Mouse (Mus musculus): ENCODE data around the gene Scand1. TPM values are rescaled to one million over a fixed set of nuclear protein-coding genes. Genes with fewer than 3 reads are reported as not detected.

The Scand1 gene
- polyA plus RNA-seq (2012; fragmentation: generic; extraction: Trizol) = 100 to 1,000 TPM; 284 to 337 TPM

DNA sequence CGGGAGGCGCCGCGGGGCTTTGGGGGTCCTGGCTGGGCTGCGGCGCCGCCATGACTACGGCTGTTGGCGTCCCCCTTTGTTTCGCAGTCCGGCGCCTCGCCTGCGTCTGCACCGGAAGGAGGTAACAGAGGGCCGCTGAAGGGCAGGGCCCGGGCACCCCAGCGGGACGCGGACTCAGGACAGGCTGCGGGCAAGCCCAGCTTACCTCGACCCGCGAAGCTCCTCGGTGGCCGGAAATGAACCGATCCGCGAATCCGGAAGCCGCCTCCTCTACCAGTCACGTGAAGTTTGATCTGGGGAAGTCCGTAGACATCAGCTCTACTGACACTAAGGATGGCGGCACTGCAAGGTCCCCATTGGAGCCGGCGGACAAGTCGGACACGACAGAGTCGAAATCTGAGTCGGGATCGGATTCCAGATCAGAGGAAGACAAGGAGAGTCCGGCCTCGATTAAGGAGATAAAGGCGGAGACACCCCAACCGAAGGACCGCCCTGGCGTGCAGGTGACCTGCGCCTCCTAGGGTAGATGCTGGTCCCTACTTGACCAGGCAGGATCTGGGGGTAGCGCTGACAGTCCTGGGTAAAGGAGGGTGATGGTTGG is at the start of gene Scand1, which contains the start of gene Cnbd2:
Scand1 (minus strand) TSS at position 408 of the 601 bp plus-strand sequence.
Cnbd2 (plus strand) TSS at position 3 of the 601 bp plus-strand sequence.

Other genes starting within 250 kb of the Scand1 start
- gene Spag4, start 247.5 kb downstream of the Scand1 start, polyA plus RNA-seq (2012; fragmentation: generic; extraction: Trizol) = 1 to 10 TPM; 2.1 to 2.8 TPM
- gene Cpne1, start 200.7 kb downstream of the Scand1 start, polyA plus RNA-seq (2012; fragmentation: generic; extraction: Trizol) = 10 to 100 TPM in 1 of 2 experiments, 1 to 10 TPM in 1; 2.5 to 40.9 TPM
- 1 to 10 TPM in 1 of 2 experiments, under 1 TPM in 1; 0.62 to 4.9 TPM for gene Rbm12, start 200.7 kb downstream of the Scand1 start, polyA plus RNA-seq (2012; fragmentation: generic; extraction: Trizol)
- 1 to 10 TPM in 1 of 2 experiments, not detected in 1; 7.6 TPM for gene Gm28036, start 185.6 kb downstream of the Scand1 start, polyA plus RNA-seq (2012; fragmentation: generic; extraction: Trizol)
- 100 to 1,000 TPM; 325 to 542 TPM for gene Romo1, start 168.7 kb downstream of the Scand1 start, polyA plus RNA-seq (2012; fragmentation: generic; extraction: Trizol)
- gene Nfs1, start 168.5 kb downstream of the Scand1 start, polyA plus RNA-seq (2012; fragmentation: generic; extraction: Trizol) = 10 to 100 TPM; 10.8 to 20.0 TPM
- 10 to 100 TPM; 13.4 to 44.6 TPM for gene Rbm39, start 132.5 kb downstream of the Scand1 start, polyA plus RNA-seq (2012; fragmentation: generic; extraction: Trizol)
- gene Phf20, start 116.2 kb downstream of the Scand1 start, polyA plus RNA-seq (2012; fragmentation: generic; extraction: Trizol) = 10 to 100 TPM in 1 of 2 experiments, 1 to 10 TPM in 1; 7.1 to 13.0 TPM
- gene Cnbd2, start 405 bp downstream of the Scand1 start, polyA plus RNA-seq (2012; fragmentation: generic; extraction: Trizol) = 1 to 10 TPM; 4.1 to 4.6 TPM
- 10 to 100 TPM; 12.8 to 40.8 TPM for gene Epb41l1, start 108.2 kb upstream of the Scand1 start, polyA plus RNA-seq (2012; fragmentation: generic; extraction: Trizol)
- 10 to 100 TPM; 17.0 to 17.2 TPM for gene Aar2, start 234.9 kb upstream of the Scand1 start, polyA plus RNA-seq (2012; fragmentation: generic; extraction: Trizol)

Data from C3H10T1/2 (cell line).